Mouse (Mus musculus) hindbrain, postnatal 0 days (tissue): ENCODE data around the gene Trmt1. TPM values are rescaled to one million over a fixed set of nuclear protein-coding genes. Genes with fewer than 3 reads are reported as not detected.

ENCODE experiments used
- ATAC-seq: fragments of 200-750 bp; cut with Nextera tagmentation; 2 replicates; pipeline ENCODE4 v1.8.0; 2017; ENCODE audit warnings: mild to moderate bottlenecking, moderate TSS enrichment, moderate library complexity
- DNase-seq: peaks from one replicate; pipeline ENCODE4 v3.0.0-alpha.2; 2015; ENCODE audit warnings: low spot score
- H3K27ac ChIP-seq: fragments of 300-500 bp; sonication (generic); 2 replicates; pipeline ENCODE4 v1.5.1; 2014; ENCODE audit warnings: mild to moderate bottlenecking
- H3K27me3 ChIP-seq: fragments of 300-500 bp; sonication (generic); 2 replicates; pipeline ENCODE4 v1.6.1; 2014; ENCODE audit warnings: low read length, mixed read lengths; ENCODE audit not compliant: insufficient read depth
- H3K36me3 ChIP-seq: fragments of 300-500 bp; sonication (generic); 2 replicates; pipeline ENCODE4 v1.6.1; 2014; ENCODE audit warnings: low read length, mixed read lengths; ENCODE audit not compliant: insufficient read depth
- H3K4me1 ChIP-seq: fragments of 300-500 bp; sonication (generic); 2 replicates; pipeline ENCODE4 v1.6.1; 2014; ENCODE audit warnings: antibody characterized with exemption, low read length, mixed read lengths; ENCODE audit not compliant: insufficient read depth
- H3K4me2 ChIP-seq: fragments of 300-500 bp; sonication (generic); 2 replicates; pipeline ENCODE4 v1.6.1; 2014; ENCODE audit warnings: low read depth, mild to moderate bottlenecking, low read length, moderate library complexity, mixed read lengths
- H3K4me3 ChIP-seq: fragments of 300-500 bp; sonication (generic); 2 replicates; pipeline ENCODE4 v1.5.1; 2014; ENCODE audit warnings: low read length
- H3K9ac ChIP-seq: fragments of 300-500 bp; sonication (generic); replicated peaks from 2 replicates; pipeline ENCODE4 v1.6.1; 2014; ENCODE audit warnings: mild to moderate bottlenecking, low read length, moderate library complexity, mixed read lengths
- H3K9me3 ChIP-seq: fragments of 300-500 bp; sonication (generic); 2 replicates; pipeline ENCODE4 v1.6.1; 2016; ENCODE audit warnings: low read length, mixed read lengths
- CTCF ChIP-seq: IDR thresholded peaks from 2 replicates; pipeline ENCODE4 v1.5.1; 2016; ENCODE audit warnings: antibody characterized with exemption, control low read depth, low read depth
- WGBS: fragments of 180-500 bp; shearing (Covaris S2); extraction: QIAGEN DNeasy Blood & Tissue Kit; methylation state at CpG from one replicate; pipeline ENCODE4 v1.1.7; 2014; 5-methylcytosine and 5-hydroxymethylcytosine counted together
- polyA plus RNA-seq: library from polyadenylated mRNA; unstranded; fragments of >200 nt; fragmentation: Nextera tagmentation; extraction: Ambion mirVana; gene quantifications from 2 replicates; pipeline ENCODE4 v1.2.1, GENCODE M21; 2015
- total RNA-seq: library from RNA; depleted of rRNA; stranded (reverse); fragments of >200 nt; gene quantifications from 2 replicates; pipeline ENCODE4 v1.2.3, GENCODE M21; 2014; rRNA removed

Trmt1 gene
- total and polyA plus RNA-seq, 2 experiments from 2014 or later: 71.2 to 93.3 TPM

GRCm38 (mm10) chr8:84740895-84741843, 55.1 kb downstream of the Trmt1 start:
- Histone ChIP-seq H3K4me2 (no peak overlapping the region), H3K9me3 (no peaks in the 10 kb centered on the region), H3K27ac (peak overlapping the region; percentile 59; the same call in 1 of the 2 replicates), H3K4me1 (peaks cover 47% of the 10 kb centered on the region), H3K36me3 (no peaks in the 10 kb centered on the region), H3K27me3 (no peaks in the 10 kb centered on the region), H3K9ac (no peak overlapping the region), H3K4me3 (no peak overlapping the region)
- no peak for TF ChIP-seq CTCF
- 36% methylated on average over 13 of the region's 13 CpGs for WGBS
- DNase-seq (no peak), ATAC-seq (no peak)

- peak overlapping the region; percentile 22; the same call in 1 of the 2 replicates for H3K9ac ChIP-seq
- no peaks in the 10 kb centered on the region for H3K9me3 ChIP-seq
- peak overlapping the region; percentile 19 for H3K4me2 ChIP-seq
- ATAC-seq (peak; percentile 19; the same call in 1 of the 2 replicates), DNase-seq (peak; percentile 55)
- peak overlapping the region; percentile 59 for H3K27ac ChIP-seq
- H3K4me1 ChIP-seq: peaks cover 47% of the 10 kb centered on the region
- WGBS: 14% methylated on average over 32 of the region's 32 CpGs
- no peaks in the 10 kb centered on the region for H3K27me3 ChIP-seq
- no peaks in the 10 kb centered on the region for H3K36me3 ChIP-seq
- no peak overlapping the region for H3K4me3 ChIP-seq
- TF ChIP-seq CTCF: no peak
Observed at GRCm38 (mm10) chr8:84742171-84743053, 56.3 kb downstream of the Trmt1 start.

GRCm38 (mm10) chr8:84743054-84743415, 56.9 kb downstream of the Trmt1 start:
- no peak overlapping the region for H3K9ac ChIP-seq
- ATAC-seq: no peak

GRCm38 (mm10) chr8:84743517-84744420, 57.7 kb downstream of the Trmt1 start:
- peak overlapping the region; percentile 59 for H3K27ac ChIP-seq
- H3K27me3 ChIP-seq: no peaks in the 10 kb centered on the region

More at GRCm38 (mm10) chr8:84743054-84743415, 56.9 kb downstream of the Trmt1 start:
- peaks cover 41% of the 10 kb centered on the region for H3K4me1 ChIP-seq
- no peak overlapping the region; the same call in 1 of the 2 replicates for H3K4me2 ChIP-seq
- no peak overlapping the region for H3K4me3 ChIP-seq
- H3K27me3 ChIP-seq: no peaks in the 10 kb centered on the region
- DNase-seq: no peak
- no peak for TF ChIP-seq CTCF
- no peaks in the 10 kb centered on the region for H3K9me3 ChIP-seq
- H3K36me3 ChIP-seq: no peaks in the 10 kb centered on the region
- peak overlapping the region; percentile 59 for H3K27ac ChIP-seq
- WGBS: 17% methylated on average over 10 of the region's 10 CpGs

GRCm38 (mm10) chr8:84745032-84745925, 59.2 kb downstream of the Trmt1 start:
- Histone ChIP-seq H3K4me1 (peaks cover 36% of the 10 kb centered on the region), H3K27me3 (no peaks in the 10 kb centered on the region), H3K9me3 (no peaks in the 10 kb centered on the region), H3K4me2 (no peak overlapping the region), H3K36me3 (no peaks in the 10 kb centered on the region), H3K4me3 (no peak overlapping the region), H3K27ac (peak overlapping the region; percentile 59; the same call in 1 of the 2 replicates), H3K9ac (no peak overlapping the region; the same call in 1 of the 2 replicates)
- ATAC-seq (no peak), DNase-seq (no peak)
- no peak for TF ChIP-seq CTCF
- WGBS: 13% methylated on average over 17 of the region's 17 CpGs

More at GRCm38 (mm10) chr8:84743517-84744420, 57.7 kb downstream of the Trmt1 start:
- 6% methylated on average over 17 of the region's 17 CpGs for WGBS
- ATAC-seq (peak; percentile 66), DNase-seq (peak; percentile 80)
- H3K4me3 ChIP-seq: no peak overlapping the region
- TF ChIP-seq CTCF: no peak
- no peak overlapping the region for H3K9ac ChIP-seq
- no peaks in the 10 kb centered on the region for H3K9me3 ChIP-seq
- H3K4me2 ChIP-seq: no peak overlapping the region; the same call in 1 of the 2 replicates
- H3K4me1 ChIP-seq: peaks cover 36% of the 10 kb centered on the region
- H3K36me3 ChIP-seq: no peaks in the 10 kb centered on the region

Other genes with a start within 250 kb of the Trmt1 start
- gene Ier2, start 23.5 kb upstream of the Trmt1 start, total RNA-seq: 12.5 and 13.3 TPM in 2 replicates
- gene Ier2, start 23.5 kb upstream of the Trmt1 start, polyA plus RNA-seq: 20.9 TPM in 2 replicates
- gene Nacc1, start 1.6 kb downstream of the Trmt1 start, total RNA-seq: 110 and 129 TPM in 2 replicates
- 13.8 and 14.9 TPM in 2 replicates for gene Nacc1, start 1.6 kb downstream of the Trmt1 start, polyA plus RNA-seq
- gene Lyl1, start 15.2 kb downstream of the Trmt1 start, total RNA-seq: 1.7 and 7.8 TPM in 2 replicates
- gene Lyl1, start 15.2 kb downstream of the Trmt1 start, polyA plus RNA-seq: 2.0 and 2.3 TPM in 2 replicates
- 1.2 TPM in 1 of 2 replicates, not detected in the other for gene G430095P16Rik, start 36.7 kb downstream of the Trmt1 start, total RNA-seq
- 1.1 and 1.7 TPM in 2 replicates for gene G430095P16Rik, start 36.7 kb downstream of the Trmt1 start, polyA plus RNA-seq
- 90.4 and 92.5 TPM in 2 replicates for gene Nfix, start 114.0 kb downstream of the Trmt1 start, total RNA-seq
- 123 and 126 TPM in 2 replicates for gene Nfix, start 114.0 kb downstream of the Trmt1 start, polyA plus RNA-seq
- 6.6 and 7.2 TPM in 2 replicates for gene Dand5, start 136.5 kb downstream of the Trmt1 start, total RNA-seq
- 12.3 and 12.5 TPM in 2 replicates for gene Dand5, start 136.5 kb downstream of the Trmt1 start, polyA plus RNA-seq
- gene Gadd45gip1, start 145.2 kb downstream of the Trmt1 start, total RNA-seq: 33.0 and 34.1 TPM in 2 replicates
- gene Gadd45gip1, start 145.2 kb downstream of the Trmt1 start, polyA plus RNA-seq: 43.4 and 45.3 TPM in 2 replicates
- gene Rad23a, start 154.4 kb downstream of the Trmt1 start, total RNA-seq: 62.5 and 68.1 TPM in 2 replicates
- gene Rad23a, start 154.4 kb downstream of the Trmt1 start, polyA plus RNA-seq: 90.6 and 98.0 TPM in 2 replicates
- 350 and 359 TPM in 2 replicates for gene Calr, start 160.6 kb downstream of the Trmt1 start, total RNA-seq
- gene Calr, start 160.6 kb downstream of the Trmt1 start, polyA plus RNA-seq: 418 and 457 TPM in 2 replicates
- 77.5 and 86.1 TPM in 2 replicates for gene Farsa, start 170.7 kb downstream of the Trmt1 start, total RNA-seq
- gene Farsa, start 170.7 kb downstream of the Trmt1 start, polyA plus RNA-seq: 87.4 and 89.8 TPM in 2 replicates
- 11.8 and 14.0 TPM in 2 replicates for gene Syce2, start 185.8 kb downstream of the Trmt1 start, total RNA-seq
- 62.1 and 64.4 TPM in 2 replicates for gene Syce2, start 185.8 kb downstream of the Trmt1 start, polyA plus RNA-seq
- 24.9 and 37.8 TPM in 2 replicates for gene Gcdh, start 207.6 kb downstream of the Trmt1 start, total RNA-seq
- gene Gcdh, start 207.6 kb downstream of the Trmt1 start, polyA plus RNA-seq: 36.5 and 41.3 TPM in 2 replicates
- 1.2 TPM in 1 of 2 replicates, not detected in the other for gene Klf1, start 215.6 kb downstream of the Trmt1 start, total RNA-seq
- 0.34 and 0.98 TPM in 2 replicates for gene Klf1, start 215.6 kb downstream of the Trmt1 start, polyA plus RNA-seq
- gene Dnase2a, start 222.3 kb downstream of the Trmt1 start, total RNA-seq: 15.0 and 24.5 TPM in 2 replicates
- 8.6 and 8.8 TPM in 2 replicates for gene Dnase2a, start 222.3 kb downstream of the Trmt1 start, polyA plus RNA-seq